Mouse (Mus musculus) embryo, embryonic 10 days (tissue): ENCODE measurements around the gene 1110008P14Rik.

Experiments used
- DNase-seq: peaks from one replicate; pipeline ENCODE4 v3.0.0-alpha.2; 2015; ENCODE audit warnings: low spot score

Gene 1110008P14Rik

GRCm38 (mm10) chr2:32381775-32382223, at the start of gene 1110008P14Rik:
Gene 1110008P14Rik, minus strand, starts transcription at chr2:32381938.
- peak; percentile 99 for DNase-seq

GRCm38 (mm10) chr2:32430701-32431676, 49.3 kb upstream of the 1110008P14Rik start:
- DNase-seq = peak; percentile 97

GRCm38 (mm10) chr2:32429215-32429891, 47.6 kb upstream of the 1110008P14Rik start:
- no peak for DNase-seq

- DNase-seq = no peak
Observed at GRCm38 (mm10) chr2:32428262-32428722, 46.6 kb upstream of the 1110008P14Rik start.

GRCm38 (mm10) chr2:32427720-32428119, 46.0 kb upstream of the 1110008P14Rik start:
- DNase-seq = no peak

GRCm38 (mm10) chr2:32426141-32426540, 44.4 kb upstream of the 1110008P14Rik start:
- DNase-seq = no peak

GRCm38 (mm10) chr2:32425568-32425967, 43.8 kb upstream of the 1110008P14Rik start:
- no peak for DNase-seq

GRCm38 (mm10) chr2:32424796-32425195, 43.1 kb upstream of the 1110008P14Rik start:
- no peak for DNase-seq

- DNase-seq = peak; percentile 96
Observed at GRCm38 (mm10) chr2:32423481-32424331, 42.0 kb upstream of the 1110008P14Rik start.

- DNase-seq = no peak
Observed at GRCm38 (mm10) chr2:32421851-32422251, 40.1 kb upstream of the 1110008P14Rik start.

- DNase-seq = no peak
Observed at GRCm38 (mm10) chr2:32420647-32421046, 38.9 kb upstream of the 1110008P14Rik start.

GRCm38 (mm10) chr2:32420066-32420608, 38.4 kb upstream of the 1110008P14Rik start:
- DNase-seq = no peak

GRCm38 (mm10) chr2:32419359-32419758, 37.6 kb upstream of the 1110008P14Rik start:
- no peak for DNase-seq

- DNase-seq = no peak
Observed at GRCm38 (mm10) chr2:32418430-32419151, 36.9 kb upstream of the 1110008P14Rik start.

GRCm38 (mm10) chr2:32417486-32417885, 35.7 kb upstream of the 1110008P14Rik start:
- DNase-seq = no peak

GRCm38 (mm10) chr2:32416556-32416955, 34.8 kb upstream of the 1110008P14Rik start:
- no peak for DNase-seq

- DNase-seq = no peak
Observed at GRCm38 (mm10) chr2:32415801-32416200, 34.1 kb upstream of the 1110008P14Rik start.

- DNase-seq = no peak
Observed at GRCm38 (mm10) chr2:32413936-32414335, 32.2 kb upstream of the 1110008P14Rik start.

GRCm38 (mm10) chr2:32412742-32413531, 31.2 kb upstream of the 1110008P14Rik start:
- no peak for DNase-seq

GRCm38 (mm10) chr2:32411407-32411806, 29.7 kb upstream of the 1110008P14Rik start:
- no peak for DNase-seq
